Mouse (Mus musculus) heart, postnatal 10 days (tissue): ENCODE data around the gene Cnnm3. TPM values are rescaled to one million over a fixed set of nuclear protein-coding genes. Genes with fewer than 3 reads are reported as not detected.

Source experiments
- DNase-seq, 2 experiments: peaks; one replicate each; pipeline ENCODE4 v3.0.0; 2021
- intact Hi-C: fragments of 180-260 bp; cut with DNase I; formaldehyde crosslinking; loops from one replicate; pipeline ENCODE4 v1.15.1; 2025
- total RNA-seq, 2 experiments: library from RNA; stranded (reverse); gene quantifications; 2 replicates each; pipeline ENCODE4 v1.2.3; 2021

Cnnm3 gene
- total RNA-seq, 2 experiments from 2014 or later, result 15.3 to 18.3 TPM

DNA sequence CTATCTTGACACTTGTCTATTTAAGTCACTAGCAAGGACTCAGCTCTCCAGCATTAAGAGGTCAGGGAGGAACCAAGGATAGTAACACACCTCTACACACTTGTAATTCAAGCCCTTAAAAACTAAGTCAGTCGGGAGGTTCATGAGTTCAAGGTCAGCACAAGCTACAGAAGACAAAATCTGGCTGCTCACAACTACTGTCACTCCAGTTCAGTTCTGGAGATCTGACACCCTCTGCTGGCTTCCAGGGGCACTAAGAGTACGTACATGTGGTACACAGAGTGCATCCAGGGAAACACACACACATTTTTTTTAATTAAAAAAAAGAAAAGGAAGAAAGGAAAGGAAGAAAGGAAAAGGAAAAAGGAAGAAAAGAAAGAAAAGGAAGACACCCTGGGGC is 14.9 kb upstream of the Cnnm3 start:
- intact Hi-C loops, result loop anchor here (1.0 kb wide), 1 partner anchor 173 kb away; no protein-coding TSS in a partner anchor
- peak; percentile 45 to 46 for DNase-seq

GRCm38 (mm10) chr1:36497312-36497711 is 14.4 kb upstream of the Cnnm3 start:
- no peak for DNase-seq
- intact Hi-C loops, result no loop called here

DNA sequence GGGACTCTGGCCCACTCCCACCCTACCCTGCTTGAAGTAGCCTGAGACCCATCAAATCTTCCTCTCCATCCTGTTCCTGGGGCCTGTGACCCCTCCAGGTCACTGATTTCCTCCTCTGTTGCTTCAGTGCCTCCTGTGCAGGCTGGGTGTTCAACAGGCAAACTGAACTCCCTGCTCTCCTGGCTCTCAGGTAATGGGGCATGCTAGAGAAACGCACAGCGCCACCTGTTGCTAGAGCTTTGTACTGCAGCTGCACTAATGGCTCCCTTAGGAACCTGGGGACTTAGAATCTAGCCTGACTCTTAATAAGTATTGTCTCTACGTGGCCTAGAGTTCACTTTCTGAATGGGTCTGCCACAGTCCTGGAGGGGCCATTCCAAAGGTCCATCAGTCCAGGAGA is 10.4 kb upstream of the Cnnm3 start:
- intact Hi-C loops, result no loop called here
- DNase-seq, result peak; percentile 75 to 84

GRCm38 (mm10) chr1:36508238-36508637 is 3.4 kb upstream of the Cnnm3 start:
- no peak for DNase-seq
- intact Hi-C loops, result no loop called here

DNA sequence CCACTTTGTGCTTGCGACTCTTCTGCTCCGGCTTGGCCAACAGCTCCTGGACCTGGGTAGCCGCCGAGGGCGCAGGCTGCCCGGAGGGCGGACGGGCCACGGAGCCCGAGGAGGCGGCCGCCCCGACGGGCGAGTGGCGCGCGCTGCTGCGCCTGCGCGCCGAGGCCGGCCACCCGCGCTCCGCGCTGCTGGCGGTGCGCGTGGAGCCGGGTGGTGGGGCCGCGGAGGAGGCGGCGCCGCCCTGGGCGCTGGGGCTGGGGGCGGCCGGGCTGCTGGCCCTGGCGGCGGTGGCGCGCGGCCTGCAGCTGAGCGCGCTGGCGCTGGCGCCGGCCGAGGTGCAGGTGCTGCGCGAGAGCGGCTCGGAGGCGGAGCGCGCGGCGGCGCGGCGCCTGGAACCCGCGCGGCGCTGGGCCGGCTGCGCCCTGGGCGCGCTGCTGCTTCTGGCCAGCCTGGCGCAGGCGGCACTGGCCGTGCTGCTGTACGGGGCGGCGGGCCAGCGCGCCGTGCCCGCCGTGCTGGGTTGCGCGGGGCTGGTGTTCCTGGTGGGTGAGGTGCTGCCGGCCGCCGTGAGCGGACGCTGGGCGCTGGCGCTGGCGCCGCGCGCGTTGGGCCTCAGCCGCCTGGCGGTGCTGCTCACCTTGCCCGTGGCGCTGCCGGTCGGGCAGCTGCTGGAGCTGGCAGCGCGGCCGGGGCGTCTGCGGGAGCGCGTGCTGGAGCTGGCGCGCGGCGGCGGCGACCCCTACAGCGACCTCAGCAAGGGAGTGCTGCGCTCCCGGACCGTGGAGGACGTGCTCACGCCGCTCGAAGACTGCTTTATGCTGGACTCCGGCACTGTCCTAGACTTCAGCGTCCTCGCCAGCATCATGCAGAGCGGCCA is 660 bp downstream of the Cnnm3 start:
- DNase-seq, result peak; percentile 63
- intact Hi-C loops, result no loop called here

GRCm38 (mm10) chr1:36512966-36513280 is 1.3 kb downstream of the Cnnm3 start:
- DNase-seq, result no peak
- intact Hi-C loops, result no loop called here

- intact Hi-C loops, result no loop called here
- DNase-seq, result peak in 1 of 2 experiments; percentile 19
Observed at GRCm38 (mm10) chr1:36513310-36513709, 1.6 kb downstream of the Cnnm3 start.

DNA sequence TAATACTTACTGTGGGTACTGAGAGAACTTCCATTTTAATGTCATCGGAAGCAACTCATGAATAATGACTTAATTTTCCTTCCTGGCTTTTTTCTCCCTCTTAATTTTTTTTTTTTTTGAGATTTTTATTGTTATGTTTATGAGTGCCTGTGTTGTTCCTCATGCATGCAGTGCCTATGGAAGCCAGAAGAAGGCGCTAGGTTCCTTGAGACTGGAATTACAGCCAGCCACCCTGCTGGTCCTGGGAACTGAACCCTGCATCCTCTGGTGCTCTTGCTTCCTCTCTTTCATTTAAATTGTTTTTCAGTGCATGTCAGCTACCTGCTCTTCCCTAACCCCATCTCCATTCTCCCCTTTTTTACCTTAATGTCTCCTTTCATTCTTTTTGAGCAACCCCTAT is 2.1 kb downstream of the Cnnm3 start:
- intact Hi-C loops, result no loop called here
- DNase-seq, result peak; percentile 39 to 59

GRCm38 (mm10) chr1:36518259-36518658 is 6.6 kb downstream of the Cnnm3 start:
- DNase-seq, result no peak
- intact Hi-C loops, result no loop called here

GRCm38 (mm10) chr1:36519626-36520025 is 8.0 kb downstream of the Cnnm3 start:
- intact Hi-C loops, result no loop called here
- DNase-seq, result no peak

DNA sequence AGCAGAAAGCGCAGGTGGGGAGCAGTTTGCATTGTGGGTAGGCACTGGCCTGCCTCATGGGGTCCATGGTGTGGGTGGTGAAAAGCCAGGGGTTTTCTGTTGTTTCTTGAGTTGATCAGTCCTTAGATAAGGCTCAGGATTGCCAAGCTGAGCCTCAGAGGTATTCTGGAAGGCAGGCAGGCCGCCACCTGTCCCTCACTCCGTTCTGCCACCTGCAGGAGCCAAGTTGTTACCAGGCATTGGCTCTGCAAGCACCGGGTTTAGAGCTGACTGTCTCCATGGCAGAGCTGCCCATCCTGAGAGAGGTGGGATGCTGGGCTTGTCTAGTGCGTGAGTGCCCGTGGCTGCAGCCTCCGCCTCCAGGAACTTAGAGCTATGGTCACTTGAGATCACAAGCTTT is 10.5 kb downstream of the Cnnm3 start:
- intact Hi-C loops, result no loop called here
- DNase-seq, result no peak

- DNase-seq, result peak in 1 of 2 experiments; percentile 46
- intact Hi-C loops, result no loop called here
Observed at GRCm38 (mm10) chr1:36523332-36524013, 11.8 kb downstream of the Cnnm3 start.

DNA sequence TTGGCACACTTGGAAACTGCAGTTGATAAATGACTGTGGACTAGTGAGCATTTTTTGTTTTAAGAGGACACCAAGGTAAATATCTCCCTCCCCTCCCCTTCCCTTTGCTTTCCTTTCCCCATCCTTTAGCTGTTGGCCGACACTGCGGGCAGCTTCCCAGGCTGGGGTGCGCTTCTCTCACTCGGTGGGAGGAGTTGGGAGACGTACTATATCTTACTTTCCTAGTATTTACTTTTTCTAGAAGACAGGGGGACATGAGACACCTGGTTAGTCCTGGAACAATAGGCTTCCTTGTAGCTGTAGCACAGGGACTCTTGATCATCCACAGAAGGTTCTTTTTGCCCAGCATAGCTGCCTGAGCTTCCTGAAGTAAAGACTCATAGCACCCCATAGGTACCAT is 12.4 kb downstream of the Cnnm3 start:
- no peak for DNase-seq
- intact Hi-C loops, result no loop called here

- DNase-seq, result no peak
- intact Hi-C loops, result no loop called here
Observed at GRCm38 (mm10) chr1:36525774-36526173, 14.1 kb downstream of the Cnnm3 start.

- intact Hi-C loops, result no loop called here
Observed at GRCm38 (mm10) chr1:36526903-36527302, 15.2 kb downstream of the Cnnm3 start.

DNA sequence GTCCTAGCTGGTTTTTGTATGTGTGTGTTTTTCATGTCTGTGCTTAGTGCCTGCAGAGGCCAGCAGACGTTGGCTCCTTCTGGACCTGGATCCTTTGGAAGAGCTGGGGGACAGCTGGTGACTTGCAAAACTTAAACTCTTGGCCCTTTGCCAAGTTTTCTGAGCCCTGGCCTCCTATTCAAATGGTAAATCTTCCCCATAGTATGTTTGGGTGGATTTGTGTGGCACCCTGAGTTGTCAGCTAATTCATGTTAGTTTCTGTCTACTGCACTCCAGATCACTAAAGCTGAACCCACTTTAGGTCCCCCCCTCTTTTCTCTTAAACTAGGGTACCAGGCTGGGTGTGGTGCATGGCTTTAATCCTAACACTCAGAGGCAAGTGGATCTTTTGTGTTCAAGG is 16.7 kb downstream of the Cnnm3 start:
- peak in 1 of 2 experiments; percentile 51 for DNase-seq
- intact Hi-C loops, result no loop called here

More at GRCm38 (mm10) chr1:36526903-36527302, 15.2 kb downstream of the Cnnm3 start:
- no peak for DNase-seq

- intact Hi-C loops, result no loop called here
- DNase-seq, result no peak
Observed at GRCm38 (mm10) chr1:36529274-36529673, 17.6 kb downstream of the Cnnm3 start.

DNA sequence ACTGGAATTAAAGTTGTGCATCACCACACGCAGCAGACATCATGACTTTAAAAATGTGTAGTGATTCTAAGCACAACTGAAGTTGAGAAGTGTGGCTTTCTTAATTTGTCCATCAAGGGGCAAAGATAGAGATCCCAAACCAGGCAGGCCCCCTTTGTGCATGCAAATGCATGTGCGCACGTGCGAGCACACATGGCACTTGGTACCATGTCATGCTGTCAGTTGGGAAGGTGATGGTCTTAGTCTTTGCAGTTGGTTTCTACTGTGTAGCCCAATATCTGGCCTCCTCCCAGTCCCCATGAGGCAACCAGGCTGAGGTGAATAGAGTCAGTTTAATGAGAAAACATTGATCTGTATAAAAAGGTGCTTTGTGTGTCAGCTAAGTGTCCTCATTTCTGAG is 18.2 kb downstream of the Cnnm3 start:
- intact Hi-C loops, result no loop called here

GRCm38 (mm10) chr1:36530485-36530884 is 18.8 kb downstream of the Cnnm3 start:
- intact Hi-C loops, result no loop called here
- DNase-seq, result no peak

More for the DNA sequence above, 18.2 kb downstream of the Cnnm3 start:
- no peak for DNase-seq

- DNase-seq, result no peak
- intact Hi-C loops, result no loop called here
Observed at GRCm38 (mm10) chr1:36530962-36531361, 19.3 kb downstream of the Cnnm3 start.

GRCm38 (mm10) chr1:36531461-36531860 is 19.8 kb downstream of the Cnnm3 start:
- DNase-seq, result no peak

DNA sequence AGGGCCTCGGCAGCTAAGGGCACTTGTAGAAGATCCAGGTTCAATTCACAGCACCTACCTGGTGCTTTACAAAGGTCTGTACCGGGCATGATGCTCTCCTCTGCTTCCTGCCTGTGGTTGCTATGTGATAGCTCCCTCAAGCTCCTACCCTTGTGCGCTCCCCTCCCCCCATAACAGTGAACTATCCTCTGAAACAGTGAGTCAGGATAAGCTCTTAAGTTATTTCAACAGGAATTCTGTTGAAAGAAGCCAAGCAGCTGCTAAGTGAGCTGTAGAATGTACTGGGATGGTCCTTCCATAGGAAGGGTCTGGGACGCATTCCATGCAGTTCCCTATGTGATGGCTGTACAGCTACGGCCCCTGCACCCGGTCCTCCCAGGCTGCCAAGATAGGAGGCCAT is 21.9 kb downstream of the Cnnm3 start:
- intact Hi-C loops, result no loop called here
- DNase-seq, result no peak

More at GRCm38 (mm10) chr1:36531461-36531860, 19.8 kb downstream of the Cnnm3 start:
- intact Hi-C loops, result no loop called here
